Mouse (Mus musculus) gastrocnemius, adult 8-10 months (tissue): ENCODE results near the gene Fam187b. TPM values are rescaled to one million over a fixed set of nuclear protein-coding genes. Genes with fewer than 3 reads are reported as not detected.
"Not testable (repeated sequence)": the region's sequence is repeated elsewhere in the genome, so short reads cannot be mapped to it uniquely, and the experiment has no call there.

Experiments
- DNase-seq, 2 experiments: peaks; one replicate each; pipeline ENCODE4 v3.0.0; 2022; ENCODE audit warnings: low spot score in 2 of 2
- total RNA-seq, 4 experiments: library from RNA; stranded (reverse); gene quantifications; 2 replicates each; pipeline ENCODE4 v1.2.4; 2022

Fam187b gene
- under 1 TPM in 1 of 4 experiments, not detected in 3; 0.19 TPM for total RNA-seq

- DNase-seq = peak; percentile 69 to 78
Measured at GRCm38 (mm10) chr7:30973501-30974289, at the start of gene Fam187b. TSS of gene Fam187b (plus strand) at chr7:30973790.

- no peak for DNase-seq
Measured at GRCm38 (mm10) chr7:30924071-30924470, 49.5 kb upstream of the Fam187b start.

GRCm38 (mm10) chr7:30924581-30924980 is 49.0 kb upstream of the Fam187b start, which contains the start of gene Hamp2:
TSS of gene Hamp2 (minus strand) at chr7:30924681.
- not testable (repeated sequence) for DNase-seq

GRCm38 (mm10) chr7:30935422-30936099 is 38.0 kb upstream of the Fam187b start:
- DNase-seq = not testable (repeated sequence)

GRCm38 (mm10) chr7:30940070-30940469 is 33.5 kb upstream of the Fam187b start:
- DNase-seq = not testable (repeated sequence)

GRCm38 (mm10) chr7:30942365-30942764 is 31.2 kb upstream of the Fam187b start:
- not testable (repeated sequence) for DNase-seq

- DNase-seq = no peak
Measured at GRCm38 (mm10) chr7:30943909-30944635, 29.5 kb upstream of the Fam187b start, which contains the start of gene Hamp. TSS of gene Hamp (minus strand) at chr7:30944032.

GRCm38 (mm10) chr7:30944706-30945105 is 28.9 kb upstream of the Fam187b start:
- DNase-seq = not testable (repeated sequence)

GRCm38 (mm10) chr7:30945466-30945865 is 28.1 kb upstream of the Fam187b start:
- DNase-seq = not testable (repeated sequence)

- no peak for DNase-seq
Measured at GRCm38 (mm10) chr7:30945876-30946275, 27.7 kb upstream of the Fam187b start.

- not testable (repeated sequence) for DNase-seq
Measured at GRCm38 (mm10) chr7:30949902-30950301, 23.7 kb upstream of the Fam187b start.

- DNase-seq = no peak
Measured at GRCm38 (mm10) chr7:30952441-30953265, 20.9 kb upstream of the Fam187b start.

GRCm38 (mm10) chr7:30953459-30953858 is 20.1 kb upstream of the Fam187b start:
- no peak for DNase-seq

GRCm38 (mm10) chr7:30954036-30954435 is 19.6 kb upstream of the Fam187b start:
- no peak for DNase-seq

- no peak for DNase-seq
Measured at GRCm38 (mm10) chr7:30954971-30955520, 18.5 kb upstream of the Fam187b start.

- DNase-seq = peak; percentile 84 to 89
Measured at GRCm38 (mm10) chr7:30955584-30956356, 17.8 kb upstream of the Fam187b start.

GRCm38 (mm10) chr7:30956357-30956751 is 17.2 kb upstream of the Fam187b start:
- DNase-seq = peak in 1 of 2 experiments; percentile 31

GRCm38 (mm10) chr7:30956756-30957366 is 16.7 kb upstream of the Fam187b start, which contains the start of gene Usf2:
TSS of gene Usf2 (minus strand) at chr7:30956803.
- DNase-seq = peak; percentile 54 to 73

- peak; percentile 86 to 89 for DNase-seq
Measured at GRCm38 (mm10) chr7:30957367-30957783, 16.2 kb upstream of the Fam187b start.
